Mouse (Mus musculus) embryonic facial prominence, embryonic 15.5 days (tissue): ENCODE measurements around the gene Gjb4. TPM values are rescaled to one million over a fixed set of nuclear protein-coding genes. Genes with fewer than 3 reads are reported as not detected.

ENCODE experiments used
- ATAC-seq: fragments of 200-750 bp; cut with Nextera tagmentation; 2 replicates; pipeline ENCODE4 v1.8.0; 2017; ENCODE audit warnings: low read depth, moderate TSS enrichment; ENCODE audit not compliant: insufficient number of reproducible peaks, low FRiP score, low TSS enrichment
- H3K27ac ChIP-seq: fragments of 300-500 bp; sonication (generic); replicated peaks from 2 replicates; pipeline ENCODE4 v1.5.1; 2015; ENCODE audit warnings: mild to moderate bottlenecking, inconsistent platforms
- H3K27me3 ChIP-seq: fragments of 300-500 bp; sonication (generic); 2 replicates; pipeline ENCODE4 v1.6.1; 2015; ENCODE audit warnings: inconsistent platforms
- H3K36me3 ChIP-seq: fragments of 300-500 bp; sonication (generic); 2 replicates; pipeline ENCODE4 v1.6.1; 2015; ENCODE audit warnings: mild to moderate bottlenecking, inconsistent platforms
- H3K4me1 ChIP-seq: fragments of 300-500 bp; sonication (generic); 2 replicates; pipeline ENCODE4 v1.6.1; 2015; ENCODE audit warnings: inconsistent platforms
- H3K4me2 ChIP-seq: fragments of 300-500 bp; sonication (generic); replicated peaks from 2 replicates; pipeline ENCODE4 v1.6.1; 2015; ENCODE audit warnings: mild to moderate bottlenecking, inconsistent platforms
- H3K4me3 ChIP-seq: fragments of 300-500 bp; sonication (generic); replicated peaks from 2 replicates; pipeline ENCODE4 v1.5.1; 2015; ENCODE audit warnings: mild to moderate bottlenecking, inconsistent platforms
- H3K9ac ChIP-seq: fragments of 300-500 bp; sonication (generic); 2 replicates; pipeline ENCODE4 v1.6.1; 2015; ENCODE audit warnings: inconsistent platforms
- H3K9me3 ChIP-seq: fragments of 300-500 bp; sonication (generic); replicated peaks from 2 replicates; pipeline ENCODE4 v1.6.1; 2016; ENCODE audit warnings: inconsistent platforms
- WGBS: fragments of 180-500 bp; shearing (Covaris S2); methylation state at CpG from one replicate; pipeline ENCODE4 v1.1.7; 2015; 5-methylcytosine and 5-hydroxymethylcytosine counted together
- polyA plus RNA-seq: library from polyadenylated mRNA; unstranded; fragments of >200 nt; fragmentation: Nextera tagmentation; extraction: Ambion mirVana; gene quantifications from 2 replicates; pipeline ENCODE4 v1.2.1, GENCODE M21; 2015

Gene Gjb4
- polyA plus RNA-seq, 1 experiment from 2014 or later = 4.4 TPM

DNA sequence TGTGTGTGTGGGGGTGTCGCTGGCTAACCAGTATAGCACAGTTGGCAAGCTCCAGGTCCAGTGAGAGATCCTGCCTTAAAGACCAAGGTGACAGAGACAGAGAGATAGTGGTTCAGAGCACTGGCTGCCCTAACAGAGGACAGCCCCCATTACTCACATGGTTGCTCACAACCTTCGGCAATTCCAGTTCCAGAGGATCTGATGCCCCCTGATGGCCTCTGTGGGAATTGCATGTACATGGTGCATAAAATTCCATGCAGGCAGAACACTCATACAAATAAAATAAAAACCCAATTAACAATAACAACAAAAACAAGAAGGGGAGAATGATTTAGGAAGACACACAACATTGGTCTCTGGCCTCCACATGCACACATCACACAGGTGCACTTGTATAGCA is 16.6 kb upstream of the Gjb4 start:
- H3K4me1 ChIP-seq = 0 out of 2 replicates have a peak, but pooled peaks cover 7% of the 10 kb centered on the region
- no peak overlapping the region for H3K27ac ChIP-seq
- no peak overlapping the region for H3K4me2 ChIP-seq
- no peak for ATAC-seq
- H3K9me3 ChIP-seq = no peaks in the 10 kb centered on the region
- H3K36me3 ChIP-seq = no peaks in the 10 kb centered on the region
- peaks cover 8% of the 10 kb centered on the region; the same call in 1 of the 2 replicates for H3K27me3 ChIP-seq
- H3K9ac ChIP-seq = no peak overlapping the region
- 55% methylated on average over 2 of the region's 2 CpGs for WGBS
- H3K4me3 ChIP-seq = no peak overlapping the region

GRCm38 (mm10) chr4:127368379-127368973 is 14.6 kb upstream of the Gjb4 start:
- H3K27ac ChIP-seq = no peak overlapping the region
- 0 out of 2 replicates have a peak, but pooled peaks cover 7% of the 10 kb centered on the region for H3K4me1 ChIP-seq
- no peak overlapping the region for H3K4me3 ChIP-seq
- H3K27me3 ChIP-seq = peaks cover 8% of the 10 kb centered on the region; the same call in 1 of the 2 replicates
- H3K4me2 ChIP-seq = no peak overlapping the region
- H3K9me3 ChIP-seq = no peaks in the 10 kb centered on the region
- H3K9ac ChIP-seq = no peak overlapping the region
- ATAC-seq = 0 out of 2 replicates have a peak, but pooled peaks have one; percentile 9
- 25% methylated on average over 13 of the region's 13 CpGs for WGBS
- no peaks in the 10 kb centered on the region for H3K36me3 ChIP-seq

- 21% methylated on average over 4 of the region's 4 CpGs for WGBS
- Histone ChIP-seq H3K4me2 (no peak overlapping the region), H3K4me1 (0 out of 2 replicates have a peak, but pooled peaks cover 7% of the 10 kb centered on the region), H3K36me3 (no peaks in the 10 kb centered on the region), H3K27ac (no peak overlapping the region), H3K4me3 (no peak overlapping the region), H3K27me3 (peaks cover 8% of the 10 kb centered on the region; the same call in 1 of the 2 replicates), H3K9ac (no peak overlapping the region), H3K9me3 (no peaks in the 10 kb centered on the region)
- peak; percentile 71 for ATAC-seq
Measured at GRCm38 (mm10) chr4:127365834-127366233, 12.0 kb upstream of the Gjb4 start.

DNA sequence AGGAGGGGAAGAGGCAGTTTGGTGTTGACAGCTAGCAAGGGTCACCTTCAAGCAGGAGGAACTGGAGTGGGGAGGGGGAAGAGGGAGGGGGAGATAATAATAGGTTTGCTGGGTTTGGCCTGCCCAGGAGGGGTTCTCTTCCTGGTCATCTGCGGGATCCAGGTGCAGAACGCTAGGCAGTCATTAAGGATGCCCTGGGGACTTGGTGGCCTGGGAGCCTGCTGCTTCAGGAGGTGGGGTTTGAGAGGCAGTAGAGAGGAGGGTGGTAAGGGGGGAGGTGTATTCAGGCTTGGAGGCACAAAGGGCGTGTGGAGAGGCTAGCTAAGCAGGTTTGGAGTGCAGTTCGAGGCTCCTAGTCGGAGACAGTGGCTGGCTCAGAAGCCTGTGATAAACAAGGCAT is 11.6 kb upstream of the Gjb4 start:
- Histone ChIP-seq H3K4me3 (no peak overlapping the region), H3K27ac (no peak overlapping the region), H3K9ac (no peak overlapping the region), H3K27me3 (peaks cover 8% of the 10 kb centered on the region; the same call in 1 of the 2 replicates), H3K4me2 (no peak overlapping the region), H3K36me3 (no peaks in the 10 kb centered on the region), H3K9me3 (no peaks in the 10 kb centered on the region), H3K4me1 (0 out of 2 replicates have a peak, but pooled peaks cover 7% of the 10 kb centered on the region)
- peak; percentile 59; the same call in 1 of the 2 replicates for ATAC-seq
- WGBS = 12% methylated on average over 5 of the region's 5 CpGs

- no peak for ATAC-seq
- 52% methylated on average over 6 of the region's 6 CpGs for WGBS
Measured at GRCm38 (mm10) chr4:127364431-127364830, 10.6 kb upstream of the Gjb4 start.

GRCm38 (mm10) chr4:127363331-127363730 is 9.4 kb upstream of the Gjb4 start:
- Histone ChIP-seq H3K4me3 (no peak overlapping the region), H3K9me3 (no peaks in the 10 kb centered on the region), H3K9ac (no peak overlapping the region), H3K36me3 (no peaks in the 10 kb centered on the region), H3K4me1 (0 out of 2 replicates have a peak, but pooled peaks cover under 1% of the 10 kb centered on the region), H3K27ac (no peak overlapping the region), H3K27me3 (no peaks in the 10 kb centered on the region; the same call in 1 of the 2 replicates), H3K4me2 (no peak overlapping the region)
- ATAC-seq = no peak
- WGBS = 67% methylated on average over 4 of the region's 4 CpGs

More at GRCm38 (mm10) chr4:127364431-127364830, 10.6 kb upstream of the Gjb4 start:
- 0 out of 2 replicates have a peak, but pooled peaks cover 7% of the 10 kb centered on the region for H3K4me1 ChIP-seq
- no peak overlapping the region for H3K9ac ChIP-seq
- H3K27ac ChIP-seq = no peak overlapping the region
- H3K9me3 ChIP-seq = no peaks in the 10 kb centered on the region
- no peaks in the 10 kb centered on the region for H3K36me3 ChIP-seq
- H3K27me3 ChIP-seq = peaks cover 6% of the 10 kb centered on the region; the same call in 1 of the 2 replicates
- H3K4me3 ChIP-seq = no peak overlapping the region
- H3K4me2 ChIP-seq = no peak overlapping the region

DNA sequence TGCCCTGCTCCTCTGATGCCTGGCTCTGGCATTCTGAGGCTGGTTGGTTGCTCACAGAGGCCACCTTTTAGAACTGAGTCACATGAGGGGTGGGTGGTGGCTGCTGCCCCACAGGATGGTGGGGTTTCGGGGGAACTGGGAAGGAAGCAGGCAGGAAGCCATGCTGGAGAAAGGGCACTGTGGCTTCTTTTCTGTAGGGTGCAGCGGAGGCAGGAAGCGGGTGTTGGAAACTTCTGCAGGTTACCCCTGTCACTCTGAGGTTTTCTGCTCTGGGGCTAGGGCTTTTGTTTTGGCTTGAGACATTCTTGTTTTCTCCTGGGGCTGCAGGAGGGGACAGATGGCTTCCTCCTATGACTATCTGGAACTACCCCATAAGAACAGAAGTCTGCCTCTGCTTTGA is 8.6 kb upstream of the Gjb4 start:
- Histone ChIP-seq H3K27ac (no peak overlapping the region), H3K9ac (no peak overlapping the region), H3K4me1 (peaks cover 8% of the 10 kb centered on the region; the same call in 1 of the 2 replicates), H3K27me3 (no peaks in the 10 kb centered on the region; the same call in 1 of the 2 replicates), H3K9me3 (no peaks in the 10 kb centered on the region), H3K4me2 (no peak overlapping the region), H3K36me3 (no peaks in the 10 kb centered on the region), H3K4me3 (no peak overlapping the region)
- no peak for ATAC-seq
- 73% methylated on average over 3 of the region's 3 CpGs for WGBS

- Histone ChIP-seq H3K27ac (no peak within 1 kb of the TSS), H3K9ac (no peak within 1 kb of the TSS), H3K4me2 (0 out of 2 replicates have a peak within 1 kb of the TSS, but pooled peaks have one; percentile 2), H3K4me3 (no peak within 1 kb of the TSS), H3K4me1 (peaks cover 12% of the 10 kb centered on the region), H3K27me3 (no peaks in the 10 kb centered on the region; the same call in 1 of the 2 replicates), H3K36me3 (no peaks in the 10 kb centered on the region), H3K9me3 (no peaks in the 10 kb centered on the region)
- no peak for ATAC-seq
- WGBS = 18% methylated on average over 5 of the region's 5 CpGs
Measured at GRCm38 (mm10) chr4:127358018-127358417, 4.1 kb upstream of the Gjb4 start, which contains the start of gene Gjb5. TSS of gene Gjb5 (minus strand) at chr4:127358181.

- no peak for ATAC-seq
- H3K4me3 ChIP-seq = no peak overlapping the region
- H3K27me3 ChIP-seq = no peaks in the 10 kb centered on the region; the same call in 1 of the 2 replicates
- WGBS = 70% methylated on average over 15 of the region's 15 CpGs
- H3K4me1 ChIP-seq = peaks cover 12% of the 10 kb centered on the region
- H3K9ac ChIP-seq = no peak overlapping the region
- H3K36me3 ChIP-seq = no peaks in the 10 kb centered on the region
- no peak overlapping the region for H3K27ac ChIP-seq
- no peak overlapping the region for H3K4me2 ChIP-seq
- H3K9me3 ChIP-seq = no peaks in the 10 kb centered on the region
Measured at GRCm38 (mm10) chr4:127354506-127355485, 915 bp upstream of the Gjb4 start.

DNA sequence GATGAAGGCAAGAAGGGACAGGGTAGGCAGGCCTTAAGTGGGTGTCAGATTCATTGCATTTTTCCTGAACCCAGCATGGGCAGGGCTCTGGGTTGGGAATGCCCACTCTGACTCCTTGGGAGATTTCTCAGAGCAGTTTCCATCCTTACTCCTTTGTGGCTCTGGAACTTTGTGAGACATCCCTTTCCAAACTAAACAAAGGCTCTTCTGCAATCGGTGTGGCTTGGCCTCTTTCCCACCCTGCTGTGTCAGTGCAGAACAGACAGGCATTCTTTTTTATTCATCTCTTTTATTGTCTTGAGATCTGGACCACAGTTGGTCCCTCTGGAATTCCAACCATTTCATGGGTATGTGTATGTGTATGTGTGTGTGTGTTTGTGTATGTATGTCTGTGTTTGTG is 1.3 kb downstream of the Gjb4 start:
- no peak overlapping the region for H3K27ac ChIP-seq
- H3K4me2 ChIP-seq = no peak overlapping the region
- no peak overlapping the region for H3K9ac ChIP-seq
- ATAC-seq = no peak
- peaks cover 4% of the 10 kb centered on the region for H3K4me1 ChIP-seq
- no peak overlapping the region for H3K4me3 ChIP-seq
- no peaks in the 10 kb centered on the region for H3K36me3 ChIP-seq
- no peaks in the 10 kb centered on the region for H3K27me3 ChIP-seq
- WGBS = 27% methylated on average over 1 of the region's 1 CpGs
- H3K9me3 ChIP-seq = no peaks in the 10 kb centered on the region
